Mouse (Mus musculus) urinary bladder, adult 18-20 months (tissue): Measurements from ENCODE around the gene Hist1h4d.
"Not testable (repeated sequence)": the region's sequence is repeated elsewhere in the genome, so short reads cannot be mapped to it uniquely, and the experiment has no call there.

Experiments
- DNase-seq, 2 experiments: peaks; one replicate each; pipeline ENCODE4 v3.0.0; 2022; ENCODE audit warnings: low spot score in 2 of 2, mixed read lengths in 2 of 2

Gene Hist1h4d

GRCm38 (mm10) chr13:23573034-23573897 lies 8.1 kb upstream of the Hist1h4d start:
- DNase-seq: not testable (repeated sequence)

- peak; percentile 44 to 81 for DNase-seq
These were observed 7.4 kb upstream of the Hist1h4d start, which contains the start of the genes Hist1h2bf and Hist1h2ad for GRCm38 (mm10) chr13:23573898-23574524. TSS of gene Hist1h2bf (minus strand) at chr13:23574196. TSS of gene Hist1h2ad (plus strand) at chr13:23574381.

- DNase-seq: not testable (repeated sequence)
These were observed 6.7 kb upstream of the Hist1h4d start for GRCm38 (mm10) chr13:23574546-23575170.

- DNase-seq: peak in 1 of 2 experiments; percentile 25
These were observed 6.0 kb upstream of the Hist1h4d start, which contains the start of gene Hist1h3d for GRCm38 (mm10) chr13:23575271-23575851. TSS of gene Hist1h3d (plus strand) at chr13:23575763.

- not testable (repeated sequence) for DNase-seq
These were observed 5.5 kb upstream of the Hist1h4d start for GRCm38 (mm10) chr13:23575864-23576313.

- DNase-seq: no peak
These were observed 5.0 kb upstream of the Hist1h4d start for GRCm38 (mm10) chr13:23576351-23576881.

GRCm38 (mm10) chr13:23576906-23577639 lies 4.3 kb upstream of the Hist1h4d start:
- no peak for DNase-seq

- DNase-seq: no peak
These were observed 3.6 kb upstream of the Hist1h4d start for GRCm38 (mm10) chr13:23577835-23578234.

GRCm38 (mm10) chr13:23582219-23583056 lies 1.0 kb downstream of the Hist1h4d start:
- no peak for DNase-seq

- no peak for DNase-seq
These were observed 2.1 kb downstream of the Hist1h4d start for GRCm38 (mm10) chr13:23583387-23584068.

- no peak for DNase-seq
These were observed 2.9 kb downstream of the Hist1h4d start for GRCm38 (mm10) chr13:23584331-23584730.

GRCm38 (mm10) chr13:23585029-23585441 lies 3.6 kb downstream of the Hist1h4d start:
- DNase-seq: peak; percentile 66 to 69

GRCm38 (mm10) chr13:23585442-23586098 lies 4.2 kb downstream of the Hist1h4d start:
- peak; percentile 42 to 66 for DNase-seq

- no peak for DNase-seq
These were observed 4.9 kb downstream of the Hist1h4d start for GRCm38 (mm10) chr13:23586099-23586939.

GRCm38 (mm10) chr13:23586940-23587225 lies 5.5 kb downstream of the Hist1h4d start:
- DNase-seq: no peak

GRCm38 (mm10) chr13:23591206-23591605 lies 9.8 kb downstream of the Hist1h4d start:
- DNase-seq: no peak

- not testable (repeated sequence) for DNase-seq
These were observed 10.5 kb downstream of the Hist1h4d start for GRCm38 (mm10) chr13:23591886-23592285.

GRCm38 (mm10) chr13:23592614-23593013 lies 11.2 kb downstream of the Hist1h4d start:
- DNase-seq: no peak
